Mouse (Mus musculus) erythroblast, embryonic 14.5 days (primary cell): ENCODE data around the gene Gnb1l.

Experiments
- GATA1 ChIP-seq: IDR thresholded peaks from 2 replicates; pipeline ENCODE4 v1.6.1; 2012; ENCODE audit warnings: low read length, inconsistent platforms, mixed read lengths
- TAL1 ChIP-seq: IDR thresholded peaks from 3 replicates; pipeline ENCODE4 v1.6.1; 2012; ENCODE audit warnings: low read length, inconsistent platforms, mixed read lengths

DNA sequence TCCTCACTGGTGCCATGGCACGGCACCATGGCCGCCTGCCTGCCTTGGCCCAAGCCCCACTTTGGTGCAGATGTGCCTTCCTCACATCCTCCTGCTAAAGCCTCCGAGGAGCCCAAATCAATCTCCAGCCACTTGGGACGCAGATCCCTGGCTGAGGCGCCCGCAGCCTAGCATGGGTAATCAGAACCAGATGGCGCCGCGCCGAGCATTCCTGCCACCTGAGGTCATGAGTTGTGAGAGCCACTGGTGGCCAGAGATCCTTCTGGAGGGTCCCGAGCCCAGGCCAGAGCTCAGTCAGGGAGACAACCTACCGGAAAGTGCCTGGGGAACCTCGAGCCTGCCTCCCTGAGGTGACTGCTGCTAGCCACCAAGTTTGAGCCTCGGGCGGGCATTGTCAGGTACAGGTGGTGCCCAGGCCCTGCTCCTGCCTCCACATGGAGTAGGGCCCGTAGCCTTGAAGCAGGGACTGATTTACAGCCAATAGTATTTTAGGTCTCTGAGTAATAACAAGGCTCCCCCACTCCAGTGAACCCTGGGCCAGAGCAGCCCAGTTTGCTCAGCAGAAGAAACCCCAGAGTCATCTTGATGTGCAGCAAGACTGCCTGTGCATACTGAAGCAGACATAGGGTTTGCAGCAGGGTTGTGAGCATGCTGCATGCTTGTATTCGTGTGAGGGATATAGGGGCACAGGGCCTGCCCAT lies 56.9 kb downstream of the Gnb1l start:
- TF ChIP-seq GATA1 (no peak), TAL1 (no peak)
